ENCODE assay signal across 18 mouse cellular contexts in the genomic region with DNA sequence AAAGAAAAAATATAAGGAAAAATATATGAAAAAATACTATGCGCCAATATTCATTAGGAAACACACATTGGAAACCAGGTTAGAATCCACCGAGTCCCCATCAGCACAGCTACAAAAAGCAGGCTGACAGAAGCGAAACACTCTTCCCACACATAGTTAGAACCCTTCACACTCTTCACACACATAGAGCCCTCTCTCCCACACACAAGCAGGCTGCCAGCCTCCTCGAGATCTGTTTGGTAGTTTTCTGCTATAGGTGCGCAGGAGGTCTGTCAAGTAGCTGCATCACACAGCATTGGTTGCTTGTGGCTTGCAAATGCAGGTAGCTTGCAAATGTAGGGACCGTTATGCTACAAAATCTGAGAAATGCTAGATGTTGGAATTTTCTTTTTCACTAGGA.
DNase-seq lines count a peak whose midpoint lies in the region.
"Had no signal": no experiment of that assay in that cellular context is flagged by ENCODE, and none has a peak within 500 bp of the region (broad histone marks: within the 10 kb centered on the region; RNA-seq: fewer than 3 reads in every experiment).

No protein-coding gene starts in this region.

- intact Hi-C loops in left cerebral cortex, postnatal 4 days (cut with DNase I), result no loop called here

- peak; percentile 32 to 45 for DNase-seq in frontal cortex, adult 2 months (ENCODE audit: extremely low spot score in 1 of 2, low spot score in 1 of 2)
- no peak for DNase-seq in frontal cortex, postnatal 10 days (ENCODE audit: low spot score in 2 of 2)
- DNase-seq in left cerebral cortex, adult 9 months (ENCODE audit: low spot score in 2 of 2), result peak; percentile 11 to 45
- no peak for DNase-seq in left cerebral cortex, postnatal 4 days
- peak; percentile 76 for DNase-seq in brain, adult 2 months (ENCODE audit: low read depth, low spot score)
- no peak for DNase-seq in cerebellum, adult 11-12 months
- DNase-seq: adrenal gland, postnatal 10 days; adrenal gland, postnatal 36 days; B cell, adult 2 months; cerebellum, adult 11 months; cerebellum, adult 8-10 months; cerebellum, postnatal 10 days; cerebellum, postnatal 36 days; embryo, embryonic 11 days; gastrocnemius, postnatal 25 days; heart, adult 18-20 months; heart, postnatal 10 days; heart, postnatal 36 days had no signal

Comparison
In these comparisons a context has a peak if more than half of its experiments do, and no peak if none do; other contexts are left out.
1. DNase-seq: peak in frontal cortex, adult 2 months (2 of 2), left cerebral cortex, adult 9 months (2 of 2) and brain, adult 2 months (single experiment); none in frontal cortex, postnatal 10 days (0 of 2), left cerebral cortex, postnatal 4 days (single experiment) and cerebellum, adult 11-12 months (single experiment).